Mouse (Mus musculus) ES-E14 (cell line): Measurements from ENCODE around the gene Muc3.

Experiments used
- CHD2 ChIP-seq: IDR thresholded peaks from 2 replicates; pipeline ENCODE4 v1.6.1; 2014; ENCODE audit warnings: mild to moderate bottlenecking, low read depth, low read length, inconsistent platforms
- HCFC1 ChIP-seq: IDR thresholded peaks from 2 replicates; pipeline ENCODE4 v1.6.1; 2012; ENCODE audit warnings: low read length, inconsistent platforms, borderline replicate concordance; ENCODE audit not compliant: insufficient read depth
- MAFK ChIP-seq: IDR thresholded peaks from 2 replicates; pipeline ENCODE4 v1.6.1; 2014; ENCODE audit warnings: mild to moderate bottlenecking, low read depth, low read length, inconsistent platforms; ENCODE audit not compliant: insufficient read depth
- ZC3H11A ChIP-seq: IDR thresholded peaks from 2 replicates; pipeline ENCODE4 v1.6.1; 2012; ENCODE audit warnings: low read depth, mild to moderate bottlenecking, inconsistent platforms, low read length, borderline replicate concordance
- ZNF384 ChIP-seq: IDR thresholded peaks from 2 replicates; pipeline ENCODE4 v1.6.1; 2012; ENCODE audit warnings: low read depth, low read length, inconsistent platforms

GRCm38 (mm10) chr5:137093720-137094119, 55.4 kb downstream of the Muc3 start:
- TF ChIP-seq CHD2: no peak
- TF ChIP-seq ZC3H11A: no peak
- no peak for TF ChIP-seq ZNF384
- no peak for TF ChIP-seq HCFC1
- TF ChIP-seq MAFK: no peak
